Mouse (Mus musculus) stomach, embryonic 14.5 days (tissue): ENCODE measurements around the gene Ubl3. TPM values are rescaled to one million over a fixed set of nuclear protein-coding genes. Genes with fewer than 3 reads are reported as not detected.

Experiments
- ATAC-seq: fragments of 200-750 bp; cut with Nextera tagmentation; 2 replicates; pipeline ENCODE4 v1.8.0; 2017; ENCODE audit warnings: low read depth, moderate TSS enrichment; ENCODE audit not compliant: insufficient number of reproducible peaks, insufficient read depth, low FRiP score
- H3K27ac ChIP-seq: fragments of 300-500 bp; sonication (generic); 2 replicates; pipeline ENCODE4 v1.5.1; 2014; ENCODE audit warnings: mild to moderate bottlenecking, low read length, moderate library complexity, mixed read lengths
- H3K27me3 ChIP-seq: fragments of 300-500 bp; sonication (generic); 2 replicates; pipeline ENCODE4 v1.6.1; 2014; ENCODE audit warnings: low read length, control low read depth, mixed read lengths; ENCODE audit not compliant: control insufficient read depth, insufficient read depth
- H3K36me3 ChIP-seq: fragments of 300-500 bp; sonication (generic); 2 replicates; pipeline ENCODE4 v1.6.1; 2014; ENCODE audit warnings: mild to moderate bottlenecking, control low read depth, low read length, moderate library complexity, mixed read lengths; ENCODE audit not compliant: control insufficient read depth, insufficient read depth
- H3K4me1 ChIP-seq: fragments of 300-500 bp; sonication (generic); 2 replicates; pipeline ENCODE4 v1.6.1; 2014; ENCODE audit warnings: low read length, control low read depth, mixed read lengths; ENCODE audit not compliant: control insufficient read depth, insufficient read depth
- H3K4me2 ChIP-seq: fragments of 300-500 bp; sonication (generic); replicated peaks from 2 replicates; pipeline ENCODE4 v1.6.1; 2014; ENCODE audit warnings: low read depth, low read length, control low read depth
- H3K4me3 ChIP-seq: fragments of 300-500 bp; sonication (generic); 2 replicates; pipeline ENCODE4 v1.5.1; 2014; ENCODE audit warnings: low read depth, low read length, control low read depth
- H3K9ac ChIP-seq: fragments of 300-500 bp; sonication (generic); replicated peaks from 2 replicates; pipeline ENCODE4 v1.6.1; 2014; ENCODE audit warnings: low read depth, mild to moderate bottlenecking, control low read depth, low read length, moderate library complexity, mixed read lengths
- H3K9me3 ChIP-seq: fragments of 300-500 bp; sonication (generic); 2 replicates; pipeline ENCODE4 v1.6.1; 2016; ENCODE audit warnings: low read depth, low read length, control low read depth; ENCODE audit not compliant: control insufficient read depth
- WGBS: fragments of 180-500 bp; shearing (Covaris S2); extraction: QIAGEN DNeasy Blood & Tissue Kit; methylation state at CpG from one replicate; pipeline ENCODE4 v1.1.7; 2014; 5-methylcytosine and 5-hydroxymethylcytosine counted together
- polyA plus RNA-seq: library from polyadenylated mRNA; unstranded; fragments of >200 nt; fragmentation: Nextera tagmentation; extraction: Ambion mirVana; gene quantifications from 2 replicates; pipeline ENCODE4 v1.2.1, GENCODE M21; 2014

Ubl3 gene
- polyA plus RNA-seq, 1 experiment from 2014 or later = 69.5 TPM

GRCm38 (mm10) chr5:148499616-148500015 lies 53.0 kb downstream of the Ubl3 start:
- 74% methylated on average over 5 of the region's 5 CpGs for WGBS
- ATAC-seq = no peak
- H3K4me3 ChIP-seq = no peak overlapping the region

GRCm38 (mm10) chr5:148495991-148496390 lies 56.6 kb downstream of the Ubl3 start:
- no peak overlapping the region for H3K9ac ChIP-seq
- H3K4me2 ChIP-seq = no peak overlapping the region
- no peaks in the 10 kb centered on the region for H3K4me1 ChIP-seq
- no peaks in the 10 kb centered on the region for H3K36me3 ChIP-seq
- 92% methylated on average over 6 of the region's 6 CpGs for WGBS
- H3K27ac ChIP-seq = no peak overlapping the region
- H3K4me3 ChIP-seq = no peak overlapping the region
- peaks cover 7% of the 10 kb centered on the region; the same call in 1 of the 2 replicates for H3K9me3 ChIP-seq
- no peak for ATAC-seq
- no peaks in the 10 kb centered on the region for H3K27me3 ChIP-seq

More at GRCm38 (mm10) chr5:148499616-148500015, 53.0 kb downstream of the Ubl3 start:
- no peaks in the 10 kb centered on the region for H3K27me3 ChIP-seq
- no peak overlapping the region for H3K4me2 ChIP-seq
- no peak overlapping the region for H3K27ac ChIP-seq
- H3K9me3 ChIP-seq = peaks cover 7% of the 10 kb centered on the region; the same call in 1 of the 2 replicates
- no peaks in the 10 kb centered on the region; the same call in 1 of the 2 replicates for H3K36me3 ChIP-seq
- H3K4me1 ChIP-seq = no peaks in the 10 kb centered on the region
- H3K9ac ChIP-seq = no peak overlapping the region

- no peak overlapping the region; the same call in 1 of the 2 replicates for H3K4me2 ChIP-seq
- no peak overlapping the region for H3K4me3 ChIP-seq
- peak; percentile 46; the same call in 1 of the 2 replicates for ATAC-seq
- no peak overlapping the region for H3K27ac ChIP-seq
- peaks cover 7% of the 10 kb centered on the region; the same call in 1 of the 2 replicates for H3K9me3 ChIP-seq
- no peak overlapping the region for H3K9ac ChIP-seq
- H3K4me1 ChIP-seq = no peaks in the 10 kb centered on the region
- no peaks in the 10 kb centered on the region for H3K27me3 ChIP-seq
- no peaks in the 10 kb centered on the region for H3K36me3 ChIP-seq
- 42% methylated on average over 10 of the region's 10 CpGs for WGBS
Measured at GRCm38 (mm10) chr5:148495173-148495572, 57.4 kb downstream of the Ubl3 start.

GRCm38 (mm10) chr5:148494249-148494648 lies 58.3 kb downstream of the Ubl3 start:
- no peak overlapping the region for H3K27ac ChIP-seq

GRCm38 (mm10) chr5:148493025-148493424 lies 59.6 kb downstream of the Ubl3 start:
- WGBS = 89% methylated on average over 4 of the region's 4 CpGs
- ATAC-seq = no peak
- no peak overlapping the region for H3K9ac ChIP-seq
- peaks cover 5% of the 10 kb centered on the region; the same call in 1 of the 2 replicates for H3K9me3 ChIP-seq
- no peaks in the 10 kb centered on the region for H3K27me3 ChIP-seq
- no peak overlapping the region for H3K4me2 ChIP-seq
- H3K27ac ChIP-seq = no peak overlapping the region
- H3K4me3 ChIP-seq = no peak overlapping the region
- 0 out of 2 replicates have a peak, but pooled peaks cover 5% of the 10 kb centered on the region for H3K4me1 ChIP-seq
- no peaks in the 10 kb centered on the region for H3K36me3 ChIP-seq

More at GRCm38 (mm10) chr5:148494249-148494648, 58.3 kb downstream of the Ubl3 start:
- no peak overlapping the region for H3K9ac ChIP-seq
- H3K4me2 ChIP-seq = no peak overlapping the region
- ATAC-seq = no peak
- H3K4me3 ChIP-seq = no peak overlapping the region
- no peaks in the 10 kb centered on the region for H3K27me3 ChIP-seq
- H3K9me3 ChIP-seq = peaks cover 7% of the 10 kb centered on the region; the same call in 1 of the 2 replicates
- 94% methylated on average over 5 of the region's 5 CpGs for WGBS
- no peaks in the 10 kb centered on the region for H3K36me3 ChIP-seq
- no peaks in the 10 kb centered on the region for H3K4me1 ChIP-seq

GRCm38 (mm10) chr5:148490391-148490790 lies 62.2 kb downstream of the Ubl3 start:
- H3K36me3 ChIP-seq = no peaks in the 10 kb centered on the region
- no peak overlapping the region for H3K4me2 ChIP-seq
- H3K9ac ChIP-seq = no peak overlapping the region
- WGBS = 59% methylated on average over 3 of the region's 3 CpGs
- H3K4me1 ChIP-seq = 0 out of 2 replicates have a peak, but pooled peaks cover 5% of the 10 kb centered on the region
- H3K27me3 ChIP-seq = no peaks in the 10 kb centered on the region
- no peak overlapping the region for H3K27ac ChIP-seq
- no peaks in the 10 kb centered on the region; the same call in 1 of the 2 replicates for H3K9me3 ChIP-seq
- H3K4me3 ChIP-seq = no peak overlapping the region
- ATAC-seq = no peak

- no peak overlapping the region for H3K9ac ChIP-seq
- 44% methylated on average over 10 of the region's 10 CpGs for WGBS
- H3K4me3 ChIP-seq = no peak overlapping the region
- no peaks in the 10 kb centered on the region for H3K27me3 ChIP-seq
- H3K27ac ChIP-seq = no peak overlapping the region
- H3K4me2 ChIP-seq = no peak overlapping the region
- H3K9me3 ChIP-seq = no peaks in the 10 kb centered on the region; the same call in 1 of the 2 replicates
- ATAC-seq = no peak
- 0 out of 2 replicates have a peak, but pooled peaks cover 5% of the 10 kb centered on the region for H3K4me1 ChIP-seq
- no peaks in the 10 kb centered on the region for H3K36me3 ChIP-seq
Measured at GRCm38 (mm10) chr5:148489724-148490193, 62.8 kb downstream of the Ubl3 start.

- WGBS = 73% methylated on average over 13 of the region's 13 CpGs
- no peak overlapping the region for H3K4me2 ChIP-seq
- no peaks in the 10 kb centered on the region for H3K27me3 ChIP-seq
- H3K4me3 ChIP-seq = no peak overlapping the region
- H3K36me3 ChIP-seq = no peaks in the 10 kb centered on the region
- H3K9me3 ChIP-seq = no peaks in the 10 kb centered on the region
- no peak overlapping the region for H3K9ac ChIP-seq
- no peak overlapping the region for H3K27ac ChIP-seq
- peak; percentile 37; the same call in 1 of the 2 replicates for ATAC-seq
- H3K4me1 ChIP-seq = 0 out of 2 replicates have a peak, but pooled peaks cover 5% of the 10 kb centered on the region
Measured at GRCm38 (mm10) chr5:148488891-148489723, 63.5 kb downstream of the Ubl3 start.
